Mouse (Mus musculus) forebrain, embryonic 13.5 days (tissue): Measurements from ENCODE around the gene Bmpr1b. TPM values are rescaled to one million over a fixed set of nuclear protein-coding genes. Genes with fewer than 3 reads are reported as not detected.

Source experiments
- ATAC-seq: fragments of 200-750 bp; cut with Nextera tagmentation; 2 replicates; pipeline ENCODE4 v1.8.0; 2017
- H3K27ac ChIP-seq: fragments of 300-500 bp; sonication (generic); 2 replicates; pipeline ENCODE4 v1.5.1; 2015; ENCODE audit warnings: inconsistent platforms, mild to moderate bottlenecking, moderate library complexity
- H3K27me3 ChIP-seq: fragments of 300-500 bp; sonication (generic); 2 replicates; pipeline ENCODE4 v1.6.1; 2015; ENCODE audit warnings: mild to moderate bottlenecking, inconsistent platforms
- H3K36me3 ChIP-seq: fragments of 300-500 bp; sonication (generic); 2 replicates; pipeline ENCODE4 v1.6.1; 2015; ENCODE audit warnings: mild to moderate bottlenecking, inconsistent platforms; ENCODE audit not compliant: poor library complexity, severe bottlenecking
- H3K4me1 ChIP-seq: fragments of 300-500 bp; sonication (generic); 2 replicates; pipeline ENCODE4 v1.6.1; 2015; ENCODE audit warnings: inconsistent platforms
- H3K4me2 ChIP-seq: fragments of 300-500 bp; sonication (generic); 2 replicates; pipeline ENCODE4 v1.6.1; 2015; ENCODE audit warnings: inconsistent platforms, mild to moderate bottlenecking, moderate library complexity
- H3K4me3 ChIP-seq: fragments of 300-500 bp; sonication (generic); 2 replicates; pipeline ENCODE4 v1.5.1; 2015; ENCODE audit warnings: mild to moderate bottlenecking, inconsistent platforms
- H3K9ac ChIP-seq: fragments of 300-500 bp; sonication (generic); 2 replicates; pipeline ENCODE4 v1.6.1; 2015; ENCODE audit warnings: mild to moderate bottlenecking, inconsistent platforms
- H3K9me3 ChIP-seq: fragments of 300-500 bp; sonication (generic); replicated peaks from 2 replicates; pipeline ENCODE4 v1.6.1; 2016; ENCODE audit warnings: inconsistent platforms
- WGBS: fragments of 180-500 bp; shearing (Covaris S2); methylation state at CpG from one replicate; pipeline ENCODE4 v1.1.7; 2015; 5-methylcytosine and 5-hydroxymethylcytosine counted together
- polyA plus RNA-seq: library from polyadenylated mRNA; unstranded; fragments of >200 nt; fragmentation: Nextera tagmentation; extraction: Ambion mirVana; gene quantifications from 2 replicates; pipeline ENCODE4 v1.2.1, GENCODE M21; 2015

Bmpr1b gene
- polyA plus RNA-seq, 1 experiment from 2014 or later = 5.5 TPM

- no peak overlapping the region for H3K4me2 ChIP-seq
- H3K4me1 ChIP-seq = no peaks in the 10 kb centered on the region
- no peak overlapping the region for H3K9ac ChIP-seq
- no peak for ATAC-seq
- H3K27me3 ChIP-seq = no peaks in the 10 kb centered on the region
- H3K36me3 ChIP-seq = no peaks in the 10 kb centered on the region
- H3K27ac ChIP-seq = no peak overlapping the region
- no peaks in the 10 kb centered on the region for H3K9me3 ChIP-seq
- WGBS = 76% methylated on average over 7 of the region's 7 CpGs
- H3K4me3 ChIP-seq = no peak overlapping the region
These were observed 319.1 kb downstream of the Bmpr1b start for GRCm38 (mm10) chr3:141850141-141850540.

- H3K4me2 ChIP-seq = no peak overlapping the region
- no peak overlapping the region for H3K27ac ChIP-seq
- ATAC-seq = no peak
- no peak overlapping the region for H3K9ac ChIP-seq
- H3K27me3 ChIP-seq = no peaks in the 10 kb centered on the region
- 38% methylated on average over 1 of the region's 1 CpGs for WGBS
- H3K4me1 ChIP-seq = no peaks in the 10 kb centered on the region
- no peaks in the 10 kb centered on the region for H3K9me3 ChIP-seq
- no peak overlapping the region for H3K4me3 ChIP-seq
- H3K36me3 ChIP-seq = no peaks in the 10 kb centered on the region
These were observed 320.0 kb downstream of the Bmpr1b start for GRCm38 (mm10) chr3:141849206-141849605.

- Histone ChIP-seq H3K9ac (no peak overlapping the region), H3K4me1 (no peaks in the 10 kb centered on the region), H3K4me2 (no peak overlapping the region), H3K27ac (no peak overlapping the region), H3K9me3 (no peaks in the 10 kb centered on the region), H3K36me3 (no peaks in the 10 kb centered on the region; the same call in 1 of the 2 replicates), H3K27me3 (no peaks in the 10 kb centered on the region), H3K4me3 (no peak overlapping the region)
- peak; percentile 41 for ATAC-seq
- WGBS = 47% methylated on average over 7 of the region's 7 CpGs
These were observed 330.4 kb downstream of the Bmpr1b start for GRCm38 (mm10) chr3:141838864-141839263.

GRCm38 (mm10) chr3:141831135-141831534, 338.1 kb downstream of the Bmpr1b start:
- Histone ChIP-seq H3K27me3 (no peaks in the 10 kb centered on the region), H3K36me3 (no peaks in the 10 kb centered on the region; the same call in 1 of the 2 replicates), H3K4me1 (no peaks in the 10 kb centered on the region), H3K9ac (no peak overlapping the region), H3K4me3 (no peak overlapping the region), H3K9me3 (no peaks in the 10 kb centered on the region), H3K27ac (no peak overlapping the region), H3K4me2 (no peak overlapping the region)
- peak; percentile 91 for ATAC-seq
- 15% methylated on average over 3 of the region's 3 CpGs for WGBS

GRCm38 (mm10) chr3:141828301-141828700, 340.9 kb downstream of the Bmpr1b start:
- Histone ChIP-seq H3K27ac (no peak overlapping the region), H3K36me3 (no peaks in the 10 kb centered on the region), H3K9ac (no peak overlapping the region), H3K27me3 (no peaks in the 10 kb centered on the region), H3K4me1 (no peaks in the 10 kb centered on the region), H3K4me2 (no peak overlapping the region), H3K9me3 (no peaks in the 10 kb centered on the region), H3K4me3 (no peak overlapping the region)
- WGBS = 91% methylated on average over 5 of the region's 5 CpGs
- no peak for ATAC-seq

GRCm38 (mm10) chr3:141819331-141819941, 349.8 kb downstream of the Bmpr1b start:
- Histone ChIP-seq H3K4me3 (0 out of 2 replicates have a peak overlapping the region, but pooled peaks have one; percentile 10), H3K36me3 (no peaks in the 10 kb centered on the region), H3K27ac (no peak overlapping the region), H3K9ac (peak overlapping the region; percentile 46), H3K4me2 (peak overlapping the region; percentile 49), H3K27me3 (no peaks in the 10 kb centered on the region), H3K9me3 (no peaks in the 10 kb centered on the region), H3K4me1 (peaks cover 19% of the 10 kb centered on the region)
- WGBS = 2% methylated on average over 13 of the region's 13 CpGs
- peak; percentile 85 for ATAC-seq

GRCm38 (mm10) chr3:141818615-141819312, 350.5 kb downstream of the Bmpr1b start:
- Histone ChIP-seq H3K27ac (no peak overlapping the region), H3K4me1 (peaks cover 23% of the 10 kb centered on the region), H3K9ac (no peak overlapping the region), H3K36me3 (no peaks in the 10 kb centered on the region), H3K4me2 (peak overlapping the region; percentile 49), H3K9me3 (no peaks in the 10 kb centered on the region), H3K27me3 (no peaks in the 10 kb centered on the region), H3K4me3 (no peak overlapping the region)
- peak; percentile 41; the same call in 1 of the 2 replicates for ATAC-seq
- 9% methylated on average over 3 of the region's 3 CpGs for WGBS

- Histone ChIP-seq H3K27ac (no peak overlapping the region), H3K4me1 (peaks cover 29% of the 10 kb centered on the region), H3K9me3 (no peaks in the 10 kb centered on the region), H3K36me3 (no peaks in the 10 kb centered on the region), H3K4me2 (no peak overlapping the region), H3K4me3 (no peak overlapping the region), H3K9ac (no peak overlapping the region), H3K27me3 (no peaks in the 10 kb centered on the region)
- ATAC-seq = peak; percentile 26; the same call in 1 of the 2 replicates
- 52% methylated on average over 1 of the region's 1 CpGs for WGBS
These were observed 354.4 kb downstream of the Bmpr1b start for GRCm38 (mm10) chr3:141814776-141815175.

GRCm38 (mm10) chr3:141811348-141811747, 357.9 kb downstream of the Bmpr1b start:
- Histone ChIP-seq H3K9ac (no peak overlapping the region), H3K4me2 (no peak overlapping the region), H3K9me3 (no peaks in the 10 kb centered on the region), H3K4me3 (no peak overlapping the region), H3K27me3 (no peaks in the 10 kb centered on the region), H3K4me1 (peaks cover 18% of the 10 kb centered on the region), H3K27ac (no peak overlapping the region), H3K36me3 (no peaks in the 10 kb centered on the region)
- no peak for ATAC-seq
- 16% methylated on average over 2 of the region's 2 CpGs for WGBS

- Histone ChIP-seq H3K4me3 (no peak overlapping the region), H3K36me3 (no peaks in the 10 kb centered on the region), H3K9ac (no peak overlapping the region), H3K4me1 (peaks cover 18% of the 10 kb centered on the region), H3K27ac (no peak overlapping the region), H3K27me3 (no peaks in the 10 kb centered on the region), H3K4me2 (no peak overlapping the region), H3K9me3 (no peaks in the 10 kb centered on the region)
- WGBS = 44% methylated on average over 7 of the region's 7 CpGs
- ATAC-seq = peak; percentile 28; the same call in 1 of the 2 replicates
These were observed 358.3 kb downstream of the Bmpr1b start for GRCm38 (mm10) chr3:141810944-141811343.

- H3K4me2 ChIP-seq = no peak overlapping the region
- no peak for ATAC-seq
- 74% methylated on average over 3 of the region's 3 CpGs for WGBS
- no peak overlapping the region for H3K27ac ChIP-seq
- no peaks in the 10 kb centered on the region for H3K9me3 ChIP-seq
- H3K36me3 ChIP-seq = no peaks in the 10 kb centered on the region
- no peak overlapping the region for H3K9ac ChIP-seq
- H3K4me1 ChIP-seq = peaks cover 13% of the 10 kb centered on the region
- H3K4me3 ChIP-seq = no peak overlapping the region
- no peaks in the 10 kb centered on the region for H3K27me3 ChIP-seq
These were observed 359.6 kb downstream of the Bmpr1b start for GRCm38 (mm10) chr3:141809581-141809980.

- ATAC-seq = no peak
- WGBS = 69% methylated on average over 5 of the region's 5 CpGs
These were observed 365.1 kb downstream of the Bmpr1b start for GRCm38 (mm10) chr3:141804133-141804532.

More at GRCm38 (mm10) chr3:141804133-141804532, 365.1 kb downstream of the Bmpr1b start:
- no peak overlapping the region for H3K4me2 ChIP-seq
- H3K4me3 ChIP-seq = no peak overlapping the region
- no peaks in the 10 kb centered on the region for H3K4me1 ChIP-seq
- no peaks in the 10 kb centered on the region for H3K27me3 ChIP-seq
- H3K9me3 ChIP-seq = no peaks in the 10 kb centered on the region
- no peak overlapping the region for H3K27ac ChIP-seq
- H3K36me3 ChIP-seq = no peaks in the 10 kb centered on the region
- H3K9ac ChIP-seq = no peak overlapping the region
